Mouse (Mus musculus) megakaryocyte, embryonic 14.5 days (primary cell): Measurements from ENCODE around the gene Nphp3.

ENCODE experiments used
- FLI1 ChIP-seq: IDR thresholded peaks from 2 replicates; pipeline ENCODE4 v1.6.1; 2012; ENCODE audit warnings: low read length, inconsistent platforms, mixed read lengths
- GATA1 ChIP-seq: IDR thresholded peaks from 3 replicates; pipeline ENCODE4 v1.6.1; 2012; ENCODE audit warnings: mixed read lengths, low read length, inconsistent platforms, borderline replicate concordance

DNA sequence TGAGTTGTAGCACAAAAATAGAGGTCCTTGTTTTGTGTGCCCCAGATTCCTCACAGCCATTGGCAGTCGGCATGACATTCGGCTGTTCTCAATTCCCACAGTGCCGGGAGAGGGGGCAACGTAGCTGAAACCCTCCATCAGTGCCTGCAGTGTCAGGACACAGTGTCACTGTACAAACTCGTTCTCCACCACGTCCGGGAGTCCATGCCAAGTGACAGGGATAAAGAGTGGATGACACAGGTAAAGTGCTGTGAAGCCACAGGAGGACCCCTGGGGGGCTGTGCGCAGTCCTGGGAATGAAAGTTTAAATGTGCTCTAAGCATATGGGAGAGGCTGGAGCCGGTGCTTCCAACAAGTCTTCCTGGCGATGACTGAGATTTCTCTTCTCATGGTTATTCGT, 27.5 kb downstream of the Nphp3 start:
- TF ChIP-seq GATA1, result no peak
- no peak for TF ChIP-seq FLI1
